Mouse (Mus musculus) MEL (cell line): ENCODE data around the gene Olfr798. TPM values are rescaled to one million over a fixed set of nuclear protein-coding genes. Genes with fewer than 3 reads are reported as not detected.

Experiments
- DNase-seq: peaks from one replicate; pipeline ENCODE4 v3.0.0; 2011; ENCODE audit warnings: low read depth, low spot score
- H3K27ac ChIP-seq: 2 replicates; pipeline ENCODE4 v1.5.1; 2012; ENCODE audit warnings: low read depth, mild to moderate bottlenecking, control low read depth, low read length, moderate library complexity; ENCODE audit not compliant: control insufficient read depth
- H3K27me3 ChIP-seq, 2 experiments: fragments of 150-350 bp in 1 of 2; sonication (generic) in 1 of 2; 2 replicates each; pipeline ENCODE4 v1.6.1; 2012; ENCODE audit warnings: low read length in 2 of 2, mild to moderate bottlenecking in 2 of 2, improper control_type of control experiment in 1 of 2, moderate library complexity in 1 of 2; ENCODE audit not compliant: insufficient read depth in 2 of 2, control insufficient read depth in 1 of 2
- H3K36me3 ChIP-seq, 2 experiments: 2 replicates each; pipeline ENCODE4 v1.6.1; 2012 to 2014; ENCODE audit warnings: low read length in 2 of 2, improper control_type of control experiment in 1 of 2, inconsistent platforms in 1 of 2, mild to moderate bottlenecking in 1 of 2; ENCODE audit not compliant: insufficient read depth in 2 of 2, control insufficient read depth in 1 of 2
- H3K4me1 ChIP-seq, 2 experiments: fragments of 150-350 bp in 1 of 2; sonication (generic) in 1 of 2; 2 replicates each; pipeline ENCODE4 v1.6.1; 2012; ENCODE audit warnings: low read length in 2 of 2, improper control_type of control experiment in 1 of 2, mild to moderate bottlenecking in 1 of 2; ENCODE audit not compliant: insufficient read depth in 2 of 2, control insufficient read depth in 1 of 2
- H3K4me3 ChIP-seq, 2 experiments: fragments of 150-350 bp in 1 of 2; sonication (generic) in 1 of 2; 2 replicates each; pipeline ENCODE4 v1.5.1; 2012; ENCODE audit warnings: low read depth in 2 of 2, low read length in 2 of 2, mild to moderate bottlenecking in 2 of 2, moderate library complexity in 2 of 2, control low read depth in 1 of 2, improper control_type of control experiment in 1 of 2; ENCODE audit not compliant: control insufficient read depth in 1 of 2, insufficient read depth in 1 of 2
- H3K79me2 ChIP-seq: 2 replicates; pipeline ENCODE4 v1.6.1; 2012; ENCODE audit warnings: mild to moderate bottlenecking, low read length, moderate library complexity; ENCODE audit not compliant: control insufficient read depth, poor library complexity, insufficient read depth
- H3K9ac ChIP-seq: 2 replicates; pipeline ENCODE4 v1.6.1; 2012; ENCODE audit warnings: low read depth, mild to moderate bottlenecking, control low read depth, low read length, moderate library complexity; ENCODE audit not compliant: control insufficient read depth, poor library complexity, severe bottlenecking
- H3K9me3 ChIP-seq: fragments of 150-350 bp; sonication (generic); replicated peaks from 2 replicates; pipeline ENCODE4 v1.6.1; 2012; ENCODE audit warnings: mild to moderate bottlenecking, low read length, improper control_type of control experiment, moderate library complexity; ENCODE audit not compliant: insufficient read depth
- CHD1 ChIP-seq: IDR thresholded peaks from 2 replicates; pipeline ENCODE4 v1.6.1; 2012; ENCODE audit warnings: low read depth, mild to moderate bottlenecking, inconsistent platforms, low read length, improper control_type of control experiment
- CHD2 ChIP-seq: IDR thresholded peaks from 2 replicates; pipeline ENCODE4 v1.6.1; 2011; ENCODE audit warnings: low read length, improper control_type of control experiment
- E2F4 ChIP-seq: IDR thresholded peaks from 2 replicates; pipeline ENCODE4 v1.6.1; 2011; ENCODE audit warnings: low read depth, low read length, improper control_type of control experiment, borderline replicate concordance
- EP300 ChIP-seq, 2 experiments: IDR thresholded peaks; 2 replicates each; pipeline ENCODE4 v1.6.1; 2011; ENCODE audit warnings: improper control_type of control experiment in 2 of 2, low read length in 2 of 2, low read depth in 1 of 2, mild to moderate bottlenecking in 1 of 2
- ETS1 ChIP-seq: IDR thresholded peaks from 2 replicates; pipeline ENCODE4 v1.6.1; 2012; ENCODE audit warnings: low read depth, mild to moderate bottlenecking, inconsistent platforms, low read length, improper control_type of control experiment, moderate library complexity
- GATA1 ChIP-seq: IDR thresholded peaks from 2 replicates; pipeline ENCODE4 v1.6.1; 2011; ENCODE audit warnings: low read depth, low read length, improper control_type of control experiment
- JUND ChIP-seq: IDR thresholded peaks from 2 replicates; pipeline ENCODE4 v1.6.1; 2011; ENCODE audit warnings: low read depth, mild to moderate bottlenecking, improper control_type of control experiment, low read length
- MAFK ChIP-seq: IDR thresholded peaks from 2 replicates; pipeline ENCODE4 v1.6.1; 2011; ENCODE audit warnings: low read depth, mild to moderate bottlenecking, low read length, improper control_type of control experiment, borderline replicate concordance
- MAX ChIP-seq: IDR thresholded peaks from 2 replicates; pipeline ENCODE4 v1.6.1; 2011; ENCODE audit warnings: low read length, improper control_type of control experiment
- MAZ ChIP-seq: IDR thresholded peaks from 2 replicates; pipeline ENCODE4 v1.6.1; 2012; ENCODE audit warnings: low read depth, mild to moderate bottlenecking, inconsistent platforms, low read length, improper control_type of control experiment
- MEF2A ChIP-seq: IDR thresholded peaks from 2 replicates; pipeline ENCODE4 v1.6.1; 2014; ENCODE audit warnings: low read depth, mild to moderate bottlenecking, inconsistent platforms, low read length, improper control_type of control experiment; ENCODE audit not compliant: poor library complexity, insufficient replicate concordance, severe bottlenecking; ENCODE audit errors: extremely low read depth
- MXI1 ChIP-seq: IDR thresholded peaks from 2 replicates; pipeline ENCODE4 v1.6.1; 2011; ENCODE audit warnings: mild to moderate bottlenecking, low read depth, low read length, improper control_type of control experiment
- NRF1 ChIP-seq: IDR thresholded peaks from 2 replicates; pipeline ENCODE4 v1.6.1; 2014; ENCODE audit warnings: low read depth, mild to moderate bottlenecking, inconsistent platforms, low read length, improper control_type of control experiment, moderate library complexity; ENCODE audit not compliant: poor library complexity, insufficient read depth, severe bottlenecking
- POLR2A ChIP-seq, 2 experiments: IDR thresholded peaks; 2 replicates each; pipeline ENCODE4 v1.6.1; 2011 to 2012; ENCODE audit warnings: low read length in 2 of 2, mild to moderate bottlenecking in 2 of 2, control low read depth in 1 of 2, improper control_type of control experiment in 1 of 2, low read depth in 1 of 2, moderate library complexity in 1 of 2; ENCODE audit not compliant: control insufficient read depth in 1 of 2, insufficient read depth in 1 of 2, poor library complexity in 1 of 2
- RAD21 ChIP-seq: IDR thresholded peaks from 2 replicates; pipeline ENCODE4 v1.6.1; 2011; ENCODE audit warnings: mild to moderate bottlenecking, low read depth, low read length, improper control_type of control experiment
- RCOR1 ChIP-seq: IDR thresholded peaks from 2 replicates; pipeline ENCODE4 v1.6.1; 2012; ENCODE audit warnings: low read depth, mild to moderate bottlenecking, inconsistent platforms, low read length, improper control_type of control experiment
- TBP ChIP-seq: IDR thresholded peaks from 2 replicates; pipeline ENCODE4 v1.8.0; 2011; ENCODE audit warnings: low read depth, low read length, improper control_type of control experiment
- TCF12 ChIP-seq: IDR thresholded peaks from 2 replicates; pipeline ENCODE4 v1.6.1; 2014; ENCODE audit warnings: low read depth, mild to moderate bottlenecking, inconsistent platforms, low read length, improper control_type of control experiment, moderate library complexity
- UBTF ChIP-seq: IDR thresholded peaks from 2 replicates; pipeline ENCODE4 v1.6.1; 2012; ENCODE audit warnings: low read depth, mild to moderate bottlenecking, inconsistent platforms, low read length, improper control_type of control experiment, moderate library complexity, borderline replicate concordance; ENCODE audit not compliant: insufficient read depth
- USF2 ChIP-seq, 2 experiments: IDR thresholded peaks; 2 replicates each; pipeline ENCODE4 v1.6.1; 2011 to 2012; ENCODE audit warnings: improper control_type of control experiment in 2 of 2, low read length in 2 of 2, borderline replicate concordance in 1 of 2, inconsistent platforms in 1 of 2, low read depth in 1 of 2, mild to moderate bottlenecking in 1 of 2; ENCODE audit not compliant: insufficient read depth in 1 of 2
- ZC3H11A ChIP-seq: IDR thresholded peaks from 2 replicates; pipeline ENCODE4 v1.6.1; 2012; ENCODE audit warnings: low read depth, mild to moderate bottlenecking, inconsistent platforms, low read length, improper control_type of control experiment
- ZKSCAN1 ChIP-seq: IDR thresholded peaks from 2 replicates; pipeline ENCODE4 v1.6.1; 2012; ENCODE audit warnings: low read depth, mild to moderate bottlenecking, inconsistent platforms, low read length, improper control_type of control experiment, moderate library complexity
- ZMIZ1 ChIP-seq: IDR thresholded peaks from 2 replicates; pipeline ENCODE4 v1.6.1; 2012; ENCODE audit warnings: low read depth, mild to moderate bottlenecking, inconsistent platforms, low read length, improper control_type of control experiment, moderate library complexity
- ZNF384 ChIP-seq: IDR thresholded peaks from 2 replicates; pipeline ENCODE4 v1.6.1; 2012; ENCODE audit warnings: low read depth, mild to moderate bottlenecking, inconsistent platforms, low read length, improper control_type of control experiment
- polyA plus RNA-seq, 2 experiments: library from polyadenylated mRNA; stranded (reverse) in 1 of 2; unstranded in 1 of 2; fragments of >175 nt in 1 of 2; fragments of >200 nt in 1 of 2; gene quantifications; 2 replicates each; pipeline versions ENCODE4 v1.2.1 to v1.2.4; 2012; ENCODE audit warnings: low replicate concordance in 2 of 2, low read depth in 1 of 2; ENCODE audit not compliant: insufficient read length in 2 of 2, insufficient read depth in 1 of 2, missing spikeins in 1 of 2
- total RNA-seq: library from RNA; depleted of rRNA; stranded (reverse); fragments of 300-350 nt; gene quantifications from 2 replicates; pipeline ENCODE4 v1.2.3, GENCODE M21; 2012

Olfr798 gene
- total and polyA plus RNA-seq, 3 experiments: not detected

DNA sequence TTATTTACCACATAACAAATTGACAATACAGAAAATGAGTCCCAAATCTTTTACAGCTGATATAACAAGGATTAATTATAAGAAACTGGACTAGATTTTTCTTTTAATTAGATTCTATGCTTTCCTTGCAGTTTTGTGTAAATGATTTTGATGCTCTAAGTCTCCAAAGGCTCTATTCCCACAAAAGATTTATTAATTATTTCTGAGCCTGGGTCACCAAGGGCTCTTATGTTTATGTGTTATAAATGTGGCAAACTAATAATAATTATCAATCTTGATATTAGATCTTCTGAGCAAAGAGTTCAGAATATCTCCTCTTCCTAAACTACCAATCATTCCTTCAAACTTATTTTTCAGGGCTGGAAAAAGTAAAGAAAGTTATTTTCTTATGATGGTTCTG lies 29.7 kb upstream of the Olfr798 start, which contains the start of gene Olfr800:
Olfr800 (plus strand) TSS at position 301 of the 400 bp plus-strand sequence.
- DNase-seq: no peak
- no peak within 1 kb of the TSS for H3K9ac ChIP-seq
- H3K27ac ChIP-seq: no peak within 1 kb of the TSS
- TF ChIP-seq CHD1: no peak
- no peak for TF ChIP-seq MAZ
- TF ChIP-seq TBP: no peak
- no peak for TF ChIP-seq ETS1
- TF ChIP-seq ZMIZ1: no peak
- no peak for TF ChIP-seq CHD2
- TF ChIP-seq NRF1: no peak
- no peak for TF ChIP-seq UBTF
- no peak for TF ChIP-seq E2F4
- TF ChIP-seq GATA1: no peak
- TF ChIP-seq ZNF384: no peak
- no peak for TF ChIP-seq ZKSCAN1
- no peak for TF ChIP-seq MXI1
- H3K9me3 ChIP-seq: no peaks in the 10 kb centered on the region
- H3K27me3 ChIP-seq: no peaks in the 10 kb centered on the region
- H3K4me1 ChIP-seq: no peaks in the 10 kb centered on the region
- no peaks in the 10 kb centered on the region for H3K36me3 ChIP-seq
- H3K79me2 ChIP-seq: no peaks in the 10 kb centered on the region
- no peak within 1 kb of the TSS for H3K4me3 ChIP-seq

DNA sequence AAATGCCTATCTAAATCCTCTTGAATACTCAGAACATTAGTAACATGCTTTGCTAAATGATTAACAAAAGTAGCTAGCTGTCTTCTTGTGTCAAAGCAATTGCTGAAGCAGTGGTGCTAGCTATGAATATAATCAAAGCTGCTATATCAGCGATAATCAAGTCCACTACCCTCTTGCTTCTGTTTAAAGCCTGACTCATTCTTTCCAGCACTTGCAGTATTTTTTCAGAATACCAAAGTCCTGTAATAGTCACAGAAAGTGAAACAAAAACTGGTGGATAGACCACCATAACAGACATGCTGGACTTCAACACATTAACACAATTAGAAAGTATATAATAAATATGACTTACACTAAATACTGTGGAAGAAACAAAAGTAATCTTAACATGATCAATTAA lies 24.0 kb upstream of the Olfr798 start:
- TF ChIP-seq RAD21 (no peak), TCF12 (no peak)
- no peaks in the 10 kb centered on the region for H3K4me1 ChIP-seq
- DNase-seq: no peak

DNA sequence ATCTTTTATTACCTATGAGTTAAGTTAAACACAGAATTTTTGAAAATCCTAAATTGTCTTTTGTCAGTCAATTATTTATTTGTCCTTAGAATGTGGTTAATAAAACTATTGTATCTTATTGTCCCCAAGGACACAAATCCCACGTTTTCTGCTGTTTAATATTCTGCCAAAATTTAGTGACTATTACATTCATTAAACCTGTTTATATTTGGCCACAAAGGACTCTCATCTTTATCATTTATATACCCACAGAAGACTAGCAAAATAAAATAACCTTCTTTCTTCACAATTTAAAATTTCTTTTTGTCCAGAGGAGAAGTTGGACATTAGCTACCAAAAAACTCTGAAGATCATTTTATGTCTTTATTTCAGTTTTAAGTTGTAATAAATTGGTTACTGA lies 9.4 kb upstream of the Olfr798 start, which contains the start of gene Olfr799:
Olfr799 (plus strand) TSS at position 301 of the 400 bp plus-strand sequence.
- Histone ChIP-seq H3K27ac (no peak within 1 kb of the TSS), H3K9me3 (no peaks in the 10 kb centered on the region), H3K36me3 (no peaks in the 10 kb centered on the region), H3K4me1 (no peaks in the 10 kb centered on the region), H3K4me3 (no peak within 1 kb of the TSS), H3K79me2 (no peaks in the 10 kb centered on the region), H3K27me3 (no peaks in the 10 kb centered on the region), H3K9ac (no peak within 1 kb of the TSS)
- no peak for TF ChIP-seq E2F4
- no peak for TF ChIP-seq MAFK
- no peak for TF ChIP-seq MEF2A
- no peak for TF ChIP-seq ZC3H11A
- no peak for TF ChIP-seq RAD21
- TF ChIP-seq EP300 (IDR thresholded peaks at IDR 0.05; ENCODE audit: low read depth in 1 of 2, low read length in 2 of 2): no peak
- TF ChIP-seq RCOR1: no peak
- TF ChIP-seq USF2 (IDR thresholded peaks at IDR 0.05; ENCODE audit: borderline replicate concordance in 1 of 2, insufficient read depth in 1 of 2, low read depth in 1 of 2, low read length in 2 of 2): no peak
- TF ChIP-seq JUND: no peak
- TF ChIP-seq MAX: no peak
- TF ChIP-seq UBTF: no peak
- TF ChIP-seq POLR2A (IDR thresholded peaks at IDR 0.05; ENCODE audit: control insufficient read depth in 1 of 2, insufficient read depth in 1 of 2, low read depth in 1 of 2, low read length in 2 of 2, poor library complexity in 1 of 2): no peak
- DNase-seq: no peak

More for the DNA sequence above, 24.0 kb upstream of the Olfr798 start:
- Histone ChIP-seq H3K27ac (no peak overlapping the region), H3K36me3 (no peaks in the 10 kb centered on the region), H3K9me3 (no peaks in the 10 kb centered on the region), H3K4me3 (no peak overlapping the region), H3K79me2 (no peaks in the 10 kb centered on the region), H3K27me3 (no peaks in the 10 kb centered on the region), H3K9ac (no peak overlapping the region)
